Mouse (Mus musculus) midbrain, embryonic 15.5 days (tissue): ENCODE results near the gene Srgap3. TPM values are rescaled to one million over a fixed set of nuclear protein-coding genes. Genes with fewer than 3 reads are reported as not detected.

Source experiments
- ATAC-seq: fragments of 200-750 bp; cut with Nextera tagmentation; replicated peaks from 2 replicates; pipeline ENCODE4 v1.8.0; 2017; ENCODE audit warnings: moderate TSS enrichment
- H3K27ac ChIP-seq: fragments of 300-500 bp; sonication (generic); 2 replicates; pipeline ENCODE4 v1.5.1; 2015; ENCODE audit warnings: mild to moderate bottlenecking, inconsistent platforms
- H3K27me3 ChIP-seq: fragments of 300-500 bp; sonication (generic); replicated peaks from 2 replicates; pipeline ENCODE4 v1.6.1; 2015; ENCODE audit warnings: inconsistent platforms
- H3K36me3 ChIP-seq: fragments of 300-500 bp; sonication (generic); replicated peaks from 2 replicates; pipeline ENCODE4 v1.6.1; 2015; ENCODE audit warnings: inconsistent platforms
- H3K4me1 ChIP-seq: fragments of 300-500 bp; sonication (generic); 2 replicates; pipeline ENCODE4 v1.6.1; 2015; ENCODE audit warnings: inconsistent platforms
- H3K4me2 ChIP-seq: fragments of 300-500 bp; sonication (generic); 2 replicates; pipeline ENCODE4 v1.6.1; 2015; ENCODE audit warnings: inconsistent platforms, mild to moderate bottlenecking, moderate library complexity
- H3K4me3 ChIP-seq: fragments of 300-500 bp; sonication (generic); 2 replicates; pipeline ENCODE4 v1.5.1; 2015; ENCODE audit warnings: mild to moderate bottlenecking, inconsistent platforms
- H3K9ac ChIP-seq: fragments of 300-500 bp; sonication (generic); 2 replicates; pipeline ENCODE4 v1.6.1; 2015; ENCODE audit warnings: mild to moderate bottlenecking, inconsistent platforms
- H3K9me3 ChIP-seq: fragments of 300-500 bp; sonication (generic); 2 replicates; pipeline ENCODE4 v1.6.1; 2016; ENCODE audit warnings: inconsistent platforms
- WGBS: fragments of 180-500 bp; shearing (Covaris S2); methylation state at CpG from one replicate; pipeline ENCODE4 v1.1.7; 2015; ENCODE audit warnings: mixed read lengths; 5-methylcytosine and 5-hydroxymethylcytosine counted together
- polyA plus RNA-seq: library from polyadenylated mRNA; unstranded; fragments of >200 nt; fragmentation: Nextera tagmentation; extraction: Ambion mirVana; gene quantifications from 2 replicates; pipeline ENCODE4 v1.2.1, GENCODE M21; 2015

Srgap3 gene
- polyA plus RNA-seq, 1 experiment from 2014 or later = 44.6 TPM

- Histone ChIP-seq H3K36me3 (no peaks in the 10 kb centered on the region), H3K27me3 (no peaks in the 10 kb centered on the region), H3K9ac (no peak overlapping the region), H3K4me3 (no peak overlapping the region), H3K9me3 (no peaks in the 10 kb centered on the region), H3K27ac (peak overlapping the region; percentile 86), H3K4me1 (peaks cover 89% of the 10 kb centered on the region), H3K4me2 (no peak overlapping the region)
- WGBS = 22% methylated on average over 1 of the region's 1 CpGs
- no peak for ATAC-seq
Observed at GRCm38 (mm10) chr6:112899711-112900110, 47.4 kb downstream of the Srgap3 start.

GRCm38 (mm10) chr6:112899276-112899675 lies 47.8 kb downstream of the Srgap3 start:
- 43% methylated on average over 5 of the region's 5 CpGs for WGBS
- H3K27ac ChIP-seq = peak overlapping the region; percentile 86
- H3K27me3 ChIP-seq = no peaks in the 10 kb centered on the region
- no peak overlapping the region for H3K9ac ChIP-seq
- H3K9me3 ChIP-seq = no peaks in the 10 kb centered on the region
- no peak overlapping the region for H3K4me2 ChIP-seq
- H3K4me3 ChIP-seq = no peak overlapping the region
- H3K36me3 ChIP-seq = no peaks in the 10 kb centered on the region
- ATAC-seq = no peak
- H3K4me1 ChIP-seq = peaks cover 90% of the 10 kb centered on the region

GRCm38 (mm10) chr6:112898435-112898834 lies 48.6 kb downstream of the Srgap3 start:
- H3K4me3 ChIP-seq = no peak overlapping the region
- H3K9ac ChIP-seq = no peak overlapping the region
- no peaks in the 10 kb centered on the region for H3K36me3 ChIP-seq
- H3K27me3 ChIP-seq = no peaks in the 10 kb centered on the region
- 49% methylated on average over 4 of the region's 4 CpGs for WGBS
- H3K9me3 ChIP-seq = no peaks in the 10 kb centered on the region
- no peak for ATAC-seq
- H3K4me1 ChIP-seq = peaks cover 82% of the 10 kb centered on the region
- H3K27ac ChIP-seq = 0 out of 2 replicates have a peak overlapping the region, but pooled peaks have one; percentile 86
- no peak overlapping the region for H3K4me2 ChIP-seq

GRCm38 (mm10) chr6:112896372-112896771 lies 50.7 kb downstream of the Srgap3 start:
- ATAC-seq = peak; percentile 78
- H3K4me1 ChIP-seq = peaks cover 65% of the 10 kb centered on the region
- H3K27me3 ChIP-seq = no peaks in the 10 kb centered on the region
- WGBS = 12% methylated on average over 11 of the region's 11 CpGs
- no peaks in the 10 kb centered on the region for H3K36me3 ChIP-seq
- no peaks in the 10 kb centered on the region for H3K9me3 ChIP-seq
- H3K4me2 ChIP-seq = peak overlapping the region; percentile 36
- peak overlapping the region; percentile 16; the same call in 1 of the 2 replicates for H3K9ac ChIP-seq
- H3K4me3 ChIP-seq = no peak overlapping the region
- peak overlapping the region; percentile 73 for H3K27ac ChIP-seq

- 83% methylated on average over 2 of the region's 2 CpGs for WGBS
- no peaks in the 10 kb centered on the region for H3K9me3 ChIP-seq
- no peaks in the 10 kb centered on the region for H3K27me3 ChIP-seq
- ATAC-seq = no peak
- H3K9ac ChIP-seq = no peak overlapping the region
- peaks cover 41% of the 10 kb centered on the region for H3K4me1 ChIP-seq
- no peak overlapping the region for H3K4me3 ChIP-seq
- no peak overlapping the region for H3K4me2 ChIP-seq
- H3K27ac ChIP-seq = no peak overlapping the region
- H3K36me3 ChIP-seq = no peaks in the 10 kb centered on the region
Observed at GRCm38 (mm10) chr6:112890331-112890751, 56.7 kb downstream of the Srgap3 start.

- Histone ChIP-seq H3K36me3 (no peaks in the 10 kb centered on the region), H3K4me2 (no peak overlapping the region), H3K27me3 (no peaks in the 10 kb centered on the region), H3K9me3 (no peaks in the 10 kb centered on the region), H3K4me3 (no peak overlapping the region), H3K4me1 (peaks cover 78% of the 10 kb centered on the region), H3K9ac (no peak overlapping the region), H3K27ac (peak overlapping the region; percentile 87)
- no peak for ATAC-seq
- 57% methylated on average over 5 of the region's 5 CpGs for WGBS
Observed at GRCm38 (mm10) chr6:112883588-112884135, 63.4 kb downstream of the Srgap3 start.

- H3K4me1 ChIP-seq = peaks cover 61% of the 10 kb centered on the region
- 10% methylated on average over 5 of the region's 5 CpGs for WGBS
- H3K4me2 ChIP-seq = 0 out of 2 replicates have a peak overlapping the region, but pooled peaks have one; percentile 16
- no peak overlapping the region for H3K9ac ChIP-seq
- no peaks in the 10 kb centered on the region for H3K27me3 ChIP-seq
- H3K4me3 ChIP-seq = no peak overlapping the region
- H3K9me3 ChIP-seq = no peaks in the 10 kb centered on the region
- peak overlapping the region; percentile 83 for H3K27ac ChIP-seq
- peak; percentile 63 for ATAC-seq
- no peaks in the 10 kb centered on the region for H3K36me3 ChIP-seq
Observed at GRCm38 (mm10) chr6:112880048-112880534, 67.0 kb downstream of the Srgap3 start.

- Histone ChIP-seq H3K4me2 (no peak overlapping the region), H3K4me3 (no peak overlapping the region), H3K9me3 (no peaks in the 10 kb centered on the region), H3K9ac (no peak overlapping the region), H3K27ac (peak overlapping the region; percentile 83), H3K36me3 (no peaks in the 10 kb centered on the region), H3K4me1 (peaks cover 53% of the 10 kb centered on the region), H3K27me3 (no peaks in the 10 kb centered on the region)
- 68% methylated on average over 5 of the region's 5 CpGs for WGBS
- ATAC-seq = no peak
Observed at GRCm38 (mm10) chr6:112879154-112879553, 67.9 kb downstream of the Srgap3 start.

- Histone ChIP-seq H3K27ac (no peak overlapping the region), H3K4me1 (peaks cover 13% of the 10 kb centered on the region), H3K9ac (no peak overlapping the region), H3K4me3 (no peak overlapping the region), H3K27me3 (no peaks in the 10 kb centered on the region), H3K9me3 (no peaks in the 10 kb centered on the region), H3K4me2 (no peak overlapping the region), H3K36me3 (no peaks in the 10 kb centered on the region)
- no peak for ATAC-seq
- WGBS = 88% methylated on average over 9 of the region's 9 CpGs
Observed at GRCm38 (mm10) chr6:112873089-112873835, 73.8 kb downstream of the Srgap3 start.

GRCm38 (mm10) chr6:112871241-112871780 lies 75.8 kb downstream of the Srgap3 start:
- Histone ChIP-seq H3K27ac (no peak overlapping the region), H3K4me2 (no peak overlapping the region), H3K36me3 (no peaks in the 10 kb centered on the region), H3K9me3 (no peaks in the 10 kb centered on the region), H3K27me3 (no peaks in the 10 kb centered on the region), H3K9ac (no peak overlapping the region), H3K4me1 (peaks cover 19% of the 10 kb centered on the region), H3K4me3 (no peak overlapping the region)
- ATAC-seq = no peak
- WGBS = 81% methylated on average over 7 of the region's 7 CpGs

GRCm38 (mm10) chr6:112868197-112868957 lies 78.7 kb downstream of the Srgap3 start:
- WGBS = 84% methylated on average over 9 of the region's 9 CpGs
- H3K9ac ChIP-seq = no peak overlapping the region
- H3K4me2 ChIP-seq = no peak overlapping the region
- no peaks in the 10 kb centered on the region for H3K36me3 ChIP-seq
- H3K4me3 ChIP-seq = no peak overlapping the region
- H3K27me3 ChIP-seq = no peaks in the 10 kb centered on the region
- no peaks in the 10 kb centered on the region for H3K9me3 ChIP-seq
- H3K27ac ChIP-seq = no peak overlapping the region
- ATAC-seq = no peak
- H3K4me1 ChIP-seq = peaks cover 28% of the 10 kb centered on the region

- 73% methylated on average over 4 of the region's 4 CpGs for WGBS
- Histone ChIP-seq H3K4me3 (no peak overlapping the region), H3K9me3 (no peaks in the 10 kb centered on the region), H3K36me3 (no peaks in the 10 kb centered on the region), H3K4me1 (peaks cover 31% of the 10 kb centered on the region), H3K27me3 (no peaks in the 10 kb centered on the region), H3K27ac (peak overlapping the region; percentile 63), H3K4me2 (no peak overlapping the region), H3K9ac (no peak overlapping the region)
- no peak for ATAC-seq
Observed at GRCm38 (mm10) chr6:112866096-112866495, 81.0 kb downstream of the Srgap3 start.
